Mouse (Mus musculus): ENCODE data around the gene Syt8.

Syt8 gene

DNA sequence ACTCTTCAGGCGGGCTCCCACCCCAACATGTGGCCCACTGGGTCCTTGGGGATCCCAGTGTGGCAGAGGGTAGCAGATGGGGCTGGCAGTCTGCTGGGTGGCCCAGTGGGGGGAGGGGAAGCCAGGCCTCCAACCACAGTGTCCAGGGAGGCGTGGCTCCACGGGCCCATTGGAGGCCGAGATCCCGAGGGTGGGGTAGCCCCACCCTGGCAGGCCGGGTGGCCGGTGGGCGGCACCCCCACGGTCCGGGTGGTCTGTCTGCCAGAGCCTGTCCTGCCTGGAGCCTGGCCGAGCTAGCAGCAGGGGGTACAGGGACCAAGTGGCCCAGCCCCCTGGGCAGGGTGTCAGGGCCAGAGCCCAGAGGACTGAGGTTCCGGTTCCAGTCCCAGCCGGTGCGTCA is 40.1 kb downstream of the Syt8 start:
- no peak for TF ChIP-seq GATA4 (IDR thresholded peaks at IDR 0.05; ENCODE audit: insufficient replicate concordance, low read length)

DNA sequence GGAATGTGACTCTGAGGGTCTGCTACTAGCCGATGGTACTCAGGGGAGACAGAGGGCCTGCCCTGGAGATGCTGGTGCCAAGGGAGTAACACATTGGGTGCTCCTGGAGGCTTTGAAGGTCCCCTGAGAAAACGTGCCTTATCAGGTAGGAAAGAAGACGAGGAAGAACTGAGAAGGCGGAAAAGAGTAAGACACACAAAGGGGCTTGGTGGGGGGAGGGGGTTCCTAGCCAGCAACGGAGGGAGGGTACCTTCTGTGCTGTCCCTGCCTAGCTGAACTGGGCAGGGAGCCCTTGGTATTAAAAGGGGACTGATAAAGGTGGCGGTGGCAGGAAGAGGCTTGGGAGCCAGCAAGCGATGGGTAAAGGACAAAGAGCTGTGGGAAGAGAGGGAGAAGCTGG is 41.0 kb downstream of the Syt8 start:
- TF ChIP-seq GATA4 (IDR thresholded peaks at IDR 0.05; ENCODE audit: insufficient replicate concordance, low read length): no peak

DNA sequence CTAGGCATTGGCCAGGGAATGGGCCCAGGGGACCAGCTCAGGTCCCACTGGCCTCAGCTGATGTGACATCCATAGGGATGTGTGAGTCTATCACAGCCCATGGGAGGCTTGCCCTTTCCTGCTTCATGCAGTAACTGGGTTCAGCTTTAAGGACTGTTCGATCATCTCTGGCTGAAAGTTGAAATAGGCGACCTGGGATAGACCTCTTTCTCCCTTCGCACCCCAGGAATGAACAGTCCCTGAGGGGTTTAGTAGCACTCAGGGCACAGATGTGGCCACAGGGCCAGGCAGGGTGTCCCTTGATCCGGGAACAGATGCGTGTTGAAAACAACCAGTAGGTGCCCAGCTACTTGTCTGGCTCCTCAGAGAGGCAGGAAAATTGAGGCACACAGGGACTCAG is 41.6 kb downstream of the Syt8 start:
- TF ChIP-seq GATA4 (IDR thresholded peaks at IDR 0.05; ENCODE audit: insufficient replicate concordance, low read length): no peak

DNA sequence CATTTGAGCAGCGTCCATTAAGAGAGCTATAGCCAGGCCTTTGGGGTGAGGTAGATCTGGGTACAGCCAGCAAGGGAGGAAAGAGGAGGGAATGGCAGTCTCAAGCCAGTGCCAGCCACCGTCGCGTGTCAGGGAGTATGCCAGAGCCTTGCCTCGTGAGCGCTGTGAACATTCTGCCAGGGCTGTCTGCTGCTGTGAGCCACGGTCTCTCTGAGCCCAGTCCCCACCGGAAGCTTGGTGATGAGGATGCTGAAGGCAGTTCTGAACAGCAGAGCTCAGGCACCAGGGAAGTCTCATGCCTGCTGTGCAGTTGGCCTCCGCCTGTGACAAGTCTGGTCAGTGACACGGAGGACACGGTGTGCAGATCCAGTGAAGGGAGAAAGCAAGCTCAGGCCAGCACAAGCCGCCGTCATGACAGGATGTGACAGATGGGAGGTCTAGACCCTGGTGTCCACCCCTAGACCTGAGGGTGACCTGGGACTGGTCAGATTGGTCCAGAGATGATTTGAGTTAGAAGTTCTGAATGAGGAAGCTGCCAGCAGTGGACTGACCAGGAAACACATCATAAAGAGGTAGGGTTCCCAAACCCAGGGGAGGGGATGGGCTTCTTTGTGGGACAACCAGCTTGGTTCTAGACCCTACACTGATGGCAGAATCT is 42.3 kb downstream of the Syt8 start:
- no peak for TF ChIP-seq GATA4 (IDR thresholded peaks at IDR 0.05; ENCODE audit: insufficient replicate concordance, low read length)

DNA sequence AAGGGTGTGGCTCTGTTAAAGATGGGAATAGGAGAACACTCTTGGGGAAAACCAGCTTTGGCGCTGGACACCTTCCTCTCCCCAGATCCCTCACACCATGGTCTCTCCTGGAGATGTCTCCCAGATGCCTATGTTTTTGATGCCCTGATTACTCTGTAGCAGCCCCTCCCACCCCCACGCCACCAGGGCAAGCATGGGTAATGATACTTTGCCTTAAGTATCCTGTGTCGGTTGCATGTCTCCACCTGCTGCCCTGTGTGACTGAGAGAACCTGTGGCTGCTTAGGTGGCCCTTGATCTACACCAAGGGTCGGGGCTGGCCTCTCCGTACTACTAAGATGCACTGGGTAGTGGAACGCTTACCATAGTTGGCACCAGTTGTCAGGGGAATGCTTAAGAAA is 43.4 kb downstream of the Syt8 start:
- no peak for TF ChIP-seq GATA4 (IDR thresholded peaks at IDR 0.05; ENCODE audit: insufficient replicate concordance, low read length)

DNA sequence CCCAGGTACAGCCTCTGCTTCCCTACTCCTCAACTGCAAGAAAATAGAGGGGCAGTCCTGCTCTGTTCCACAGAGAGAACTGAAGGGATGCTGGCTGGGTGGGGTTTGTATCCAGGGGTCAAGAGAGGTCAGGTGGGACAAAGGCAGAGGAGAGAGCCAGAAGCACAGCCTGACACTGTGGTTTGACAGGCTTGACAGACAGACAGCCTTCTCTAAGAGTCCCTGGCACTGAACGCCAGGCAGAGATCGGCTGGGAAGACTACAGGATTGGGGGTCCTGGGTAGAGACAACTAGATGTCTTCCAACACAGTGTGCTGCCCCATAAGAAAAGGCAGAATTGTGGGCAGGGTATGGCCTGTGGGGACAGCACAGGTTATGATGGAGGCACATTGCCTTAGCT is 43.9 kb downstream of the Syt8 start:
- no peak for TF ChIP-seq GATA4 (IDR thresholded peaks at IDR 0.05; ENCODE audit: insufficient replicate concordance, low read length)

DNA sequence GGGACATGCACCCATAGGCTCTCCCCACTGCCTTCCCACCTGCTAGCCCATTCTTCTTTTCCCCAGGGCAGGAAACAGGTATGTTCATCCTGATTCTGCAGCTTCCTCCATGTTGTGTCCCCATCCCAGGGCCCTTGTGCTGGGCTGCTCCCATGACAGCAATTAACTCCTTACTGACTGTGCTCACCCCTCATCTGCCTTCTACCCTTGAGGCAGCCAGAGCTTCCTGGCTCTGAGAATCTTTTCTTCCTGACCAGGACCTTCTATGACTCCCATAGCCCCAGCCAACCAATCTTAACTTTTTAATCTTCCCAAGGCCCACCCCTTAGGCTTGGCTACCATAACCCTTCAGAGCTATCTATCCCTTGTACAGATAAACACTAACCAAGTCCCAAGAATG is 44.7 kb downstream of the Syt8 start:
- no peak for TF ChIP-seq GATA4 (IDR thresholded peaks at IDR 0.05; ENCODE audit: insufficient replicate concordance, low read length)

DNA sequence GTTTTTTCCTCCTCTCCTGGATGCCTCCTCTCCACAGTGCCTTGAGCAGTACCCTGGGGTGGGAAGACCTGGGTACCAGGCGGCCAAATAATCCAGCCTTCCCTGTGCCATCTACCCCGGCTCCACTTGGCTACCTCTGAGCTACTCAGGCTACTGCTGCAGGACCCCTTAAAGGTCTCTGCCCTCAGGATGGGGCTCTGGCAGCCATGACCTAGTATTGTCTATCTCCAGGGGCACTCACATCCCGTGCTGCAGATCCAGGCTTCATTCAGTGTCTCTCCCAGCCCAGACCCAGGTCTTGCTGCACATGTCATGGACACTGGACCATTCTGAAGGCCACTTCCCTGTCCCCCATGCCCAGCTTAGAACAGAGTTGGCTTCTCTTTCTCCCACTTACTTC is 45.2 kb downstream of the Syt8 start:
- TF ChIP-seq GATA4 (IDR thresholded peaks at IDR 0.05; ENCODE audit: insufficient replicate concordance, low read length): no peak

DNA sequence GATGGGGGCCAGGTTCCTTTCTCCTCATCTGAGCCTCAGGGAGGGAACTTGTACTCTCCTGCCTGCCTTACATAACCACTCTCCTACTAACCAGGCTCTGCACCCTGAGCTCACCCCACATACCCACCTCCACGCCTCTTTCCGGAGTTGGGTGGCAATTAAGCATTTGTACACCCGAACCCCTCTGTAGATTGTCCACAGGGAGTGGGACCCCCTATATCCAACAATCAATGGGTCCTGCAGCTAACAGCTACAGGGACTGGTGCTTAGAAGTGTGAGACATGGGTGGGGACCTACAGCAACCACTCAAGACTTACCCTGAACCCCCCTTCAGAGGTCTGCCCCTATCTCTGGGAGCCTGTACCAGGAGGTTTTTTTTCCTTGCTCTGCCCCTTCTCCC is 46.0 kb downstream of the Syt8 start:
- no peak for TF ChIP-seq GATA4 (IDR thresholded peaks at IDR 0.05; ENCODE audit: insufficient replicate concordance, low read length)

DNA sequence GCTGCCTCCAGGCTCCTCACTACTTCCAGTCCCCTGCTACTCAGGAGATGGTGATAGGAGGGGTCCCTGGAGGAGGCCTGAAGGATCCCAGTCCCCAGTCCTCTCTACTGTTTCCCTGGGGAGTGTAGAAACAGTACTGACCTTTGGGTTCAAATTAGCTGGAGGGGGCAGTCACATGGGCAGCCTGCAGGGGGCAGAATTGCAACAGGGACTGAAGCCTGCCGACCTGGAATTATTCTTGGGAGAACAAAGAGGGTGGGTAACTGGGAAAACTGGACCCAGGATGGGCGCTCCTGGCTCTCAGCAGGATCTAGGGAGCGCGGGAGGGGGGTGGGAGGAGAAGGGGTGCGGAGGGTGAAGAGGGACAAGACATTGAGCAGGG is 46.5 kb downstream of the Syt8 start:
- no peak for TF ChIP-seq GATA4 (IDR thresholded peaks at IDR 0.05; ENCODE audit: insufficient replicate concordance, low read length)

DNA sequence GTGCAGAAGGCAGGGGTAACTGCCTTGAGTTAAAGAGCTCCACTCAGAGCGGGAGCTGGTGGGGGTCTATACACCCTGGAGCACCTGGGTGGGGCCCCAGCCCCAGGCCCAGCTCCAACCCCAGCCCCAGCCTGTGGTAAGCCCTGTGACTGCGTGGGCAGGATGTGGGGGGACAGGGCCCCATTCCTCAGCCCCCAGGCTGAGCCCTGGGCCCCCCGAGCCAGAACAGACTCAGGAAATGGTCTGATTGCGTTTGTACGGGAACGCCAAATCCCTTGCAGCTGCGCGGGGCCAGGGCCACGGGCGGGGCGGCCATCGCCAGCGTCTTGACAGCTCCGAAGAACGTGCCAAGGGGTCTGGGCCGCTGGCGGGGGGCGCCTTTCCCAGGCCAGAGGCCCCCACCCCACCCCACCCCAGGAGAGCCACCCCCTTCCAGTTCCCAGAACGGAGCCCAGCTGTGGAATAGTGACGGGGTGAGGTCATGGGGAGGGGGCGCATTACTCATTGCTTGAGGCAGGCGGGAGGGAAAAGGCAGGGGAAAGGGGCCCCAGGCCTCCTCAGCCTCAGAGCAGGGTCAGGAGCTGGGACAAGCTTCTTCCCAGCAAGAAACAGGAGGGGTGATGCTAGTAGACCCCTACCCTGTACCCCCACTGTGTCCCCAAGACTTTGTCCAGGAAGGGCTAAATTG is 47.1 kb downstream of the Syt8 start:
- no peak for TF ChIP-seq GATA4 (IDR thresholded peaks at IDR 0.05; ENCODE audit: insufficient replicate concordance, low read length)

DNA sequence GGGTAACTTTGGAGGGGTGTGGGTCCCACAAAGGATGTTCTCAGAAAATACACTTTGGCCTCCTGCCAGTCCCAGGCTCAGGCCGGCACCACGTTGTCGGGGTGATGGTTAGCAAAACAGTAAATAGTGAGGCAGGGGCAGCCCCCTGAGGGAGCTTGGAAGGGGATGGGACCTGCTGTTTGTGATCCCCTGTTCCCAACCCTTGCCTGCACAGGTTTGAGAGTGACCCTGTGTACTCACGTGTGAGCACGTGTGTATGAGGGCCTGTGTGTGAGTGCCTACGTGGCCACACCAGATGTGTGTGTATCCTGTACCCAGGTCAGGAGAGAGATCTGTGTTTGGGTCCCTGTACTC is 47.6 kb downstream of the Syt8 start:
- no peak for TF ChIP-seq GATA4 (IDR thresholded peaks at IDR 0.05; ENCODE audit: insufficient replicate concordance, low read length)

DNA sequence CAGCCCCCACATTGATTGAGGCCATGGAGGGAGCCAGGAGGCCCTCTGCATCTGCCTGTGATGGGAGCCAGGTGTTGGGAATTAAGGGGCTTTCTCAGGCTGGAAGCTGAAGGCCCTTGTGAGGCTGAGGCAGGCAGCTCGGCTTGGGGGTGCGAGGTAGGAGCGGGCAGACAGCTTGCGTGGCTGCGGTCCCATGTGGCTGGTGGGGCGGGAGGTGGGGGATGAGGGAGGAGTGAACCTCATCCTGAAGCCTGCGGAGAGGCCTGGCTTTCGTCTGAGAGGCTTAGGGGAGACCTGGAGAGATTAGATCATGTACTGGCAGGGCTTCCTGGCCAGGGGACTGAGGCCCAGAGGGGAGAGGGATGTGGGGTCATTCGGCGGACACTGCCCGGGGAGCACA is 48.5 kb downstream of the Syt8 start:
- TF ChIP-seq GATA4 (IDR thresholded peaks at IDR 0.05; ENCODE audit: insufficient replicate concordance, low read length): no peak

DNA sequence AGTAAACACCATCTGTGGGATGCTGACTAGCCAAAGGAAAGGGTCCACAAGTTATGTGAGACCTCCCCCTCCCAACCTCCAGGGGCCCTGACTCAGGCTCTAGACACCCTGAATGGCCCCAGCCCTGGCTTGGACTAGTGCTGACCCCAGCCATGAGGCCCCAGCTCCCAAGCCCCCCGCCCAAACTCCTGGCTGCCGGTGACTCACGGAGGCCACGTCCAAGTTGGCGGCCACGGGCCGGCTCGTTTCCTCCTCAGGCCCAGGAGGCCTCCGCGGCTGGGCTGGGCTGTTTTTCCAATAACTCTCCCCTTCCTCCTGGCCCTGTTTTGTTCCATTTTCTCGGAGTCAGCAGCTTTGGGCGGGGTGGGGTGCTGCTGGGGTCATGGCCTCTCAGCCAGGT is 50.1 kb downstream of the Syt8 start:
- no peak for TF ChIP-seq GATA4 (IDR thresholded peaks at IDR 0.05; ENCODE audit: insufficient replicate concordance, low read length)

DNA sequence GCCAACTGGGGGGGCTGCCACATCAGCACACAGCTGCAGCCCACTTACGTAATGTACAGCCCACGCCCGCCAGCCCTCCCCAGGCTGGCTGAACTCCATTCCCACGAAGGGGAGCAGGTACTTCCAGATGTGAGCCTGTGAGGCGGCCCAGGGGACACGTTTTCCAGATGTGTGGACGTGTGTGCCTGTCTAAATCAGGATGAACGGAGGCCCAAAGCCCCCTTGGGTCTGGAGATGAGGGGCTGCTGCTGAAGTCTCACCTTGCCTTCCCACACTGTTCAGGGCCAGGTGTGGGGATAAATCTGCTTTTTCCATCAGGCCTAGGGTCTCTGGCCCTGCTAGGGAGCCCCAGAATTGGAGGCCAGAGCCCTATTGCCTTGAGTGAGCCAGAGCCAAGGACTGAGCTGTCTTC is 52.1 kb downstream of the Syt8 start:
- TF ChIP-seq GATA4 (IDR thresholded peaks at IDR 0.05; ENCODE audit: insufficient replicate concordance, low read length): no peak

DNA sequence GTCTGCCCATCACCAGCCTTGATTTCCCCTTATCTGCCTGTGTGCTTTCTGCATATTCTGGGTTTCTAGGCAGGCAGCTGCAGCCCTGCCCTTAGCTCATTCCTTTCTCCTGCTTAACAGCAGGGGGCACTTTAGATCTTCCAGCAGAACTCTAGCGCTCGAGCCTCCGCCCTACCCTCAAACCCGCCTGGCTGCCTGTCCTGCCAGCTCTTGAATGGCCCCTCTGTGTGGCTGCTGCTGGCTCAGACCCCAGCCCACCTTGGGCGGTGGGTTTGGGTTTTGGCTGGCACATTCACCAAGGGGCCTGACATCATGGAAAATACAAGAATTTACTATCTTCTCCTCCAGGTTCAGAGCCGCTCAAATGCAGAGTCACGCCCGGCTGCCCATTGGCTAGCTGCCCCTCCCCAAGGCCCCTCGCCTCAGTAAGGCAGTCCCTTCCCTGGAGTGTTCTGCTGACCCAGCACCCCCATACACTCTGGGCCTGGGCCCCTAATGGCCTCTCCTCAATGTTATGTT is 52.8 kb downstream of the Syt8 start:
- TF ChIP-seq GATA4 (IDR thresholded peaks at IDR 0.05; ENCODE audit: insufficient replicate concordance, low read length): no peak

DNA sequence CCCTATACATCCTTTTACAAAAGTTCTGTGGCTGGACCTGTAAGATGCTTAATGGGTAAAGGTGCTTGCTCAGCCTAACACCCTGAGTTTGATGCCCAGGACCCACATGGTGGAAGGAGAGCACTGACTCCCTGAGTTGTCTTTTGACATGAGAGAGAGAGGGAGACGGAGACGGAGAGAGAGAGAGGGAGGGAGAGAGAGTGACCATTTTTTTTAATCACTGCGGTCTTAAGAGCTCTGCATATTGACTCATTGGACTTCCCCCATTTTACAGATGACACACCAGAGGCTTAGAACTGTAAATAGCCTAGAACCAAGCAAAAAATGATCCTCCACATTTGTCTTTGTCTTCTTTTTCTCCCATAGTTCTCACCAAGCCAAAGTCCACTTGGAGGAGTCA is 53.4 kb downstream of the Syt8 start:
- no peak for TF ChIP-seq GATA4 (IDR thresholded peaks at IDR 0.05; ENCODE audit: insufficient replicate concordance, low read length)

Measured in liver, adult (tissue).